Mouse (Mus musculus) stomach, postnatal 0 days (tissue): Measurements from ENCODE around the gene Sema6d.

Experiments
- CTCF ChIP-seq: IDR thresholded peaks from 2 replicates; pipeline ENCODE4 v1.5.1; 2016; ENCODE audit warnings: antibody characterized with exemption, low read depth, mild to moderate bottlenecking, moderate library complexity
- EP300 ChIP-seq: optimal IDR thresholded peaks from 2 replicates; pipeline ENCODE3; 2016; ENCODE audit warnings: antibody characterized with exemption

- TF ChIP-seq CTCF = no peak
- no peak for TF ChIP-seq EP300
Measured at GRCm38 (mm10) chr2:124657358-124657757, 567.6 kb downstream of the Sema6d start.
